Mouse (Mus musculus) MEL (cell line): ENCODE results near the gene Prl2c3. TPM values are rescaled to one million over a fixed set of nuclear protein-coding genes. Genes with fewer than 3 reads are reported as not detected.
"Not testable (repeated sequence)": the region's sequence is repeated elsewhere in the genome, so short reads cannot be mapped to it uniquely, and the experiment has no call there.

Source experiments
- DNase-seq: peaks from one replicate; pipeline ENCODE4 v3.0.0; 2011; ENCODE audit warnings: low read depth, low spot score
- H3K27ac ChIP-seq: 2 replicates; pipeline ENCODE4 v1.5.1; 2012; ENCODE audit warnings: low read depth, mild to moderate bottlenecking, control low read depth, low read length, moderate library complexity; ENCODE audit not compliant: control insufficient read depth
- H3K27me3 ChIP-seq, 2 experiments: fragments of 150-350 bp in 1 of 2; sonication (generic) in 1 of 2; 2 replicates each; pipeline ENCODE4 v1.6.1; 2012; ENCODE audit warnings: low read length in 2 of 2, mild to moderate bottlenecking in 2 of 2, improper control_type of control experiment in 1 of 2, moderate library complexity in 1 of 2; ENCODE audit not compliant: insufficient read depth in 2 of 2, control insufficient read depth in 1 of 2
- H3K36me3 ChIP-seq, 2 experiments: 2 replicates each; pipeline ENCODE4 v1.6.1; 2012 to 2014; ENCODE audit warnings: low read length in 2 of 2, improper control_type of control experiment in 1 of 2, inconsistent platforms in 1 of 2, mild to moderate bottlenecking in 1 of 2; ENCODE audit not compliant: insufficient read depth in 2 of 2, control insufficient read depth in 1 of 2
- H3K4me1 ChIP-seq, 2 experiments: fragments of 150-350 bp in 1 of 2; sonication (generic) in 1 of 2; 2 replicates each; pipeline ENCODE4 v1.6.1; 2012; ENCODE audit warnings: low read length in 2 of 2, improper control_type of control experiment in 1 of 2, mild to moderate bottlenecking in 1 of 2; ENCODE audit not compliant: insufficient read depth in 2 of 2, control insufficient read depth in 1 of 2
- H3K4me3 ChIP-seq, 2 experiments: fragments of 150-350 bp in 1 of 2; sonication (generic) in 1 of 2; 2 replicates each; pipeline ENCODE4 v1.5.1; 2012; ENCODE audit warnings: low read depth in 2 of 2, low read length in 2 of 2, mild to moderate bottlenecking in 2 of 2, moderate library complexity in 2 of 2, control low read depth in 1 of 2, improper control_type of control experiment in 1 of 2; ENCODE audit not compliant: control insufficient read depth in 1 of 2, insufficient read depth in 1 of 2
- H3K79me2 ChIP-seq: 2 replicates; pipeline ENCODE4 v1.6.1; 2012; ENCODE audit warnings: mild to moderate bottlenecking, low read length, moderate library complexity; ENCODE audit not compliant: control insufficient read depth, poor library complexity, insufficient read depth
- H3K9ac ChIP-seq: 2 replicates; pipeline ENCODE4 v1.6.1; 2012; ENCODE audit warnings: low read depth, mild to moderate bottlenecking, control low read depth, low read length, moderate library complexity; ENCODE audit not compliant: control insufficient read depth, poor library complexity, severe bottlenecking
- H3K9me3 ChIP-seq: fragments of 150-350 bp; sonication (generic); replicated peaks from 2 replicates; pipeline ENCODE4 v1.6.1; 2012; ENCODE audit warnings: mild to moderate bottlenecking, low read length, improper control_type of control experiment, moderate library complexity; ENCODE audit not compliant: insufficient read depth
- BHLHE40 ChIP-seq: IDR thresholded peaks from 2 replicates; pipeline ENCODE4 v1.6.1; 2012; ENCODE audit warnings: low read depth, mild to moderate bottlenecking, inconsistent platforms, low read length, improper control_type of control experiment, borderline replicate concordance
- CTCF ChIP-seq, 3 experiments: IDR thresholded peaks in 2 of 3; conservative IDR thresholded peaks in 1 of 3; 2 replicates each; pipeline ENCODE4 v1.5.1; 2011 to 2012; ENCODE audit warnings: low read length in 3 of 3, low read depth in 2 of 3, mild to moderate bottlenecking in 2 of 3, improper control_type of control experiment in 1 of 3, inconsistent platforms in 1 of 3, mixed read lengths in 1 of 3, moderate library complexity in 1 of 3; ENCODE audit not compliant: control insufficient read depth in 1 of 3, insufficient read depth in 1 of 3, poor library complexity in 1 of 3, severe bottlenecking in 1 of 3
- E2F4 ChIP-seq: IDR thresholded peaks from 2 replicates; pipeline ENCODE4 v1.6.1; 2011; ENCODE audit warnings: low read depth, low read length, improper control_type of control experiment, borderline replicate concordance
- EP300 ChIP-seq, 2 experiments: IDR thresholded peaks; 2 replicates each; pipeline ENCODE4 v1.6.1; 2011; ENCODE audit warnings: improper control_type of control experiment in 2 of 2, low read length in 2 of 2, low read depth in 1 of 2, mild to moderate bottlenecking in 1 of 2
- ETS1 ChIP-seq: IDR thresholded peaks from 2 replicates; pipeline ENCODE4 v1.6.1; 2012; ENCODE audit warnings: low read depth, mild to moderate bottlenecking, inconsistent platforms, low read length, improper control_type of control experiment, moderate library complexity
- JUND ChIP-seq: IDR thresholded peaks from 2 replicates; pipeline ENCODE4 v1.6.1; 2011; ENCODE audit warnings: low read depth, mild to moderate bottlenecking, improper control_type of control experiment, low read length
- KAT2A ChIP-seq: conservative IDR thresholded peaks from 2 replicates; pipeline ENCODE4 v1.6.1; 2012; ENCODE audit warnings: low read depth, low read length, improper control_type of control experiment, inconsistent platforms
- MAFK ChIP-seq: IDR thresholded peaks from 2 replicates; pipeline ENCODE4 v1.6.1; 2011; ENCODE audit warnings: low read depth, mild to moderate bottlenecking, low read length, improper control_type of control experiment, borderline replicate concordance
- MYC ChIP-seq: IDR thresholded peaks from 2 replicates; pipeline ENCODE4 v1.6.1; 2011; ENCODE audit warnings: low read depth, mild to moderate bottlenecking, low read length, improper control_type of control experiment, moderate library complexity
- POLR2AphosphoS2 ChIP-seq: IDR thresholded peaks from 2 replicates; pipeline ENCODE4 v1.6.1; 2011; ENCODE audit warnings: low read length, improper control_type of control experiment
- SIN3A ChIP-seq: IDR thresholded peaks from 2 replicates; pipeline ENCODE4 v1.6.1; 2012; ENCODE audit warnings: low read length, improper control_type of control experiment, inconsistent platforms
- TAL1 ChIP-seq: IDR thresholded peaks from 2 replicates; pipeline ENCODE4 v1.6.1; 2012; ENCODE audit warnings: mild to moderate bottlenecking, inconsistent platforms, low read length, moderate library complexity, mixed read lengths
- ZNF384 ChIP-seq: IDR thresholded peaks from 2 replicates; pipeline ENCODE4 v1.6.1; 2012; ENCODE audit warnings: low read depth, mild to moderate bottlenecking, inconsistent platforms, low read length, improper control_type of control experiment
- polyA plus RNA-seq, 2 experiments: library from polyadenylated mRNA; stranded (reverse) in 1 of 2; unstranded in 1 of 2; fragments of >175 nt in 1 of 2; fragments of >200 nt in 1 of 2; gene quantifications; 2 replicates each; pipeline versions ENCODE4 v1.2.1 to v1.2.4; 2012; ENCODE audit warnings: low replicate concordance in 2 of 2, low read depth in 1 of 2; ENCODE audit not compliant: insufficient read length in 2 of 2, insufficient read depth in 1 of 2, missing spikeins in 1 of 2
- total RNA-seq: library from RNA; depleted of rRNA; stranded (reverse); fragments of 300-350 nt; gene quantifications from 2 replicates; pipeline ENCODE4 v1.2.3, GENCODE M21; 2012

Prl2c3 gene
- total and polyA plus RNA-seq, 3 experiments, result not detected

DNA sequence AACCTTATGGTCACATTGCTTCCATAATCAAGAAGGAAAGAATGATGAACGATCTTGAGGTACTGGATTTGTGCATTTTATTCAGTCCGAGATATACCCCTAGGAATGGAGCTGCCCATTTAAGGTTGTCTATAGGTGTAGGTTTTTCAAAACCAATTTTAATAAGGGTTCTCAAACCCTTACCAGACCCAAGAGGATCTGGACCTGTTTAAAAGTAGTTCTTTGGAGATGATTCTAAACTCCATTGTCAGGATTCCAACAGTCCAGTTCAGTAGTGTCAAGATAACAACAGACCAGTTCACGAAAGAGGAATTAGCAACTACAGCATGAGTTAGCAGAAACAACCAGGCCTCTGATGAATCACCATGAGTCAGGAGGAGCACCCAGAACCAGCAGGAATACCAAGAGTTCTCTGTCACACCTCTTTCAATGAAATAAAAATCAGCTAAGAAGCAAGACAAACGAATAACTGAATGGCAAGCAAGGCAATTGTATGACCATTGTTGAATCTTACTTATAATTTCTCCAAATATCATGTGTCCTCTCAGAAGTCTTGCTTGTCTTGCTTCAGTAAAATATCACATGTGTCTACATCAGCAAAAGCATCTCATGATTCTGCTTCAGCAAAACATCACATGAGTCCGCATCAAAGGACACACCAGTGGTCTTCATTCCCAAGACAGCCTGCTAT is 14.0 kb upstream of the Prl2c3 start:
- not testable (repeated sequence) for H3K9me3 ChIP-seq, H3K4me3 ChIP-seq, H3K79me2 ChIP-seq, H3K27me3 ChIP-seq, H3K4me1 ChIP-seq, H3K9ac ChIP-seq, H3K27ac ChIP-seq, H3K36me3 ChIP-seq
- DNase-seq, result peak; percentile 60
- TF ChIP-seq ETS1 (peak; percentile 24; the same call in 1 of the 2 replicates), EP300 (IDR thresholded peaks at IDR 0.05; ENCODE audit: low read depth in 1 of 2, low read length in 2 of 2) (peak; percentile 68)
- TF ChIP-seq, all 39 proteins: peak for 2; not testable (repeated sequence) for 37

DNA sequence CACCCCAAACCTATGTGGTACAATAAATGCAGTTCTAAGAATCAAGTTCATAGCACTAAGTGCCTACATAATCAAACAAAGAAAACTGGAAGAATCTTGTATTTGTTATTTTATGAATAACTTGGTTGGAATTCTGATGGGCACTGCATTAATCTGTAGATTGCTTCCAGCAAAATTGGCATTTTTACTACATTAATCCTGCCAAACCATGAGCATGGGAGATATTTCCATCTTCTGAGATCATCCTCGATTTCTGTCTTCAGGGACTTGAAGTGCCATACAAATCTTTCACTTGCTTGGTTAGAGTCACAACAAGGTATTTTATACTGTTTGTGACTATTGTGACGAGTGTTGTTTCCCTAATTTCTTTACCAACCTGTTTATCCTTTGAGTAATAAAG is 9.7 kb upstream of the Prl2c3 start:
- Histone ChIP-seq H3K9ac (no peak overlapping the region), H3K36me3 (peaks cover 0 to 4% of the 10 kb centered on the region in 2 experiments; a peak in 1 of 4 replicates), H3K4me1 (no peaks in the 10 kb centered on the region), H3K27ac (no peak overlapping the region), H3K4me3 (no peak overlapping the region), H3K27me3 (no peaks in the 10 kb centered on the region), H3K9me3 (no peaks in the 10 kb centered on the region), H3K79me2 (no peaks in the 10 kb centered on the region)
- TF ChIP-seq KAT2A, result no peak
- no peak for TF ChIP-seq CTCF (IDR thresholded peaks at IDR 0.05 in 2 of 3, conservative IDR thresholded peaks at IDR 0.05 in 1 of 3; ENCODE audit: control insufficient read depth in 1 of 3, insufficient read depth in 1 of 3, low read depth in 2 of 3, low read length in 3 of 3, poor library complexity in 1 of 3, severe bottlenecking in 1 of 3)
- no peak for TF ChIP-seq JUND
- TF ChIP-seq E2F4, result no peak
- no peak for TF ChIP-seq ZNF384
- TF ChIP-seq MYC, result no peak
- TF ChIP-seq POLR2AphosphoS2, result no peak
- TF ChIP-seq MAFK, result no peak
- no peak for TF ChIP-seq BHLHE40
- no peak for TF ChIP-seq SIN3A
- TF ChIP-seq TAL1, result no peak
- DNase-seq, result no peak

DNA sequence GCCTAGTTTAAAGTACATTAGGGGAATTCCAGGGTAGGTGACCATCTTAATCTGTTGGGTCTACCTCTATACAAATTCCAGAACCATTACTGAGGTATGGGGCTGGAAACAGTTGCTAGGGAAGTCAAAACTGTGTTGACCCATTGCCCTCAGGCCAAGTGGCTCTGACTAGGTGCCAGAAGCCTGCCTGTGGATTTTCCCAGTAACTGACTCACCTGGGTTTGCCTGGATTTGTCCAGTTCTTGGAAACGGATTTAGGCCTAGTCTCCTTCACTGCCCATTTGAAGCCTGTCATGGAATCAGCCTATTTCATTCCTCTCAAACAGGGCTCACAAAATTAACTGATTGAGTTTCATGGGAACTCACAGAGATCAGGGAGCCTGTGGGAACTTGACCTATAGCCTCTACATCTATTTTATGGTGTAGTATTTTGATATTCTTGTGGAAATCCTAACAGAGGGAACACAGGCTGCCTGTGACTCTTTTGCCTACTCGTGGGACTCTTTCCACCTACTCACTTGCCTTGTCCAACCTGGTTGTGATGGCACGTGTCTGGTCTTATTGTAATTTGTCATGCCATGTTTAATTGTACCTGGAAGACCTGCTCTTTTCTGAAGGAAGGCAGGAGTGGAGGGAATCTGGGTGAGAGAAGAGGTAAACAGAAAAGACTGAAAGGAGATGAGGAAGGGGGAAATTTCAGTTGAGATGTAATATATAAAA is 9.1 kb upstream of the Prl2c3 start:
- not testable (repeated sequence) for H3K4me1 ChIP-seq, H3K9ac ChIP-seq, H3K27ac ChIP-seq, H3K36me3 ChIP-seq, H3K4me3 ChIP-seq, H3K79me2 ChIP-seq, H3K9me3 ChIP-seq, H3K27me3 ChIP-seq, DNase-seq

DNA sequence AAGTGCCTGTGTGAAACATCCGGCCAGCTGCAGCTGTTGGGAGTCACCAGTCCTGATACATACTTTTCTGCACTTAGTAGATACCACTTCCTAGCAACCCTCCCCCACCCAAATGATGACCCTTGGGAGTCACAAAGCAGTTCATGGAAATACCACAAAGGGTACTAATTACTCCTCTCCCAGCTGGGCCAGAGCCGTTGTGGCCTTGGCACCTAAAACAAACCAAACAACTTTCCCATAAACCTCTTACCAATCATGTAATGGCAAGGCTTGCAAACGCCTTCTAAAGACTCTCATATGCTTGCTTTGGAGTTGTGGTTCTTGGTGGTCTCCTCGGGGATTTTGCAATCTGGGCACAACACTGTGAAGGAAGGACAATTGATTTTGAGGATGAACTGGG is 6.6 kb upstream of the Prl2c3 start:
- H3K27ac ChIP-seq, H3K4me3 ChIP-seq, H3K36me3 ChIP-seq, H3K9ac ChIP-seq, H3K9me3 ChIP-seq, H3K4me1 ChIP-seq, DNase-seq, H3K79me2 ChIP-seq, H3K27me3 ChIP-seq: not testable (repeated sequence)

DNA sequence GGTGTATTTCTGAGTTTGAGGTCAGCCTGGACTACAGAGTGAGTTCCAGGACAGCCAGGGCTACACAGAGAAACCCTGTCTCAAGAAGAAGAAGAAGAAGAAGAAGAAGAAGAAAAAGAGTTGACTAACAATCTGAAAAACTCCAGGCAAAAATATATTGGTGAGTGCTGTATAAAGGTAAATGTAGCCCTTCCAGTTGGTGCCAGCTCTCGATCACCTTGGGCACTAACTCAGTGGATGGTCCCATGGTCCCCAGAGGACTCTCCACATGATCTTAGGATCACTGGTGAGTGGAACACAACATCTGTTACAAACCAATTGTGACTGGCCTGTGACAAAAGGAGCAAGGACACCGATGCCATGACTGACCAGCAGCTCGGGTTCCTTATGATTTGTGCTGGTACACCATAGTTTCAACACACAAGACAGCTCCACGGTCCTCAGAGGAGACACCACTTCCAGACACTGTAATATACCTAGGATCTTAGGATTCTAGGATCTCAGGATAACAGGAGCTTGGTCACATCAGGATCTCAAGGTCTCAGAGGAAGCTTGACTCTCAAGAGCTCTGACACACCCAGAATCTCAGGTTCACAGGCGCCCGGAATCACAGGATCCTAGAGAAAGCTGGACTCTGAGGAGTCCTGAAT is 30.3 kb downstream of the Prl2c3 start:
- H3K27ac ChIP-seq, H3K4me3 ChIP-seq, H3K9ac ChIP-seq, H3K9me3 ChIP-seq, H3K79me2 ChIP-seq, H3K4me1 ChIP-seq, H3K27me3 ChIP-seq, DNase-seq, H3K36me3 ChIP-seq: not testable (repeated sequence)
